Mouse (Mus musculus) stomach, embryonic 14.5 days (tissue): Measurements from ENCODE around the gene Ccdc130. TPM values are rescaled to one million over a fixed set of nuclear protein-coding genes. Genes with fewer than 3 reads are reported as not detected.

Experiments
- ATAC-seq: fragments of 200-750 bp; cut with Nextera tagmentation; 2 replicates; pipeline ENCODE4 v1.8.0; 2017; ENCODE audit warnings: low read depth, moderate TSS enrichment; ENCODE audit not compliant: insufficient number of reproducible peaks, insufficient read depth, low FRiP score
- H3K27ac ChIP-seq: fragments of 300-500 bp; sonication (generic); 2 replicates; pipeline ENCODE4 v1.5.1; 2014; ENCODE audit warnings: mild to moderate bottlenecking, low read length, moderate library complexity, mixed read lengths
- H3K27me3 ChIP-seq: fragments of 300-500 bp; sonication (generic); 2 replicates; pipeline ENCODE4 v1.6.1; 2014; ENCODE audit warnings: low read length, control low read depth, mixed read lengths; ENCODE audit not compliant: control insufficient read depth, insufficient read depth
- H3K36me3 ChIP-seq: fragments of 300-500 bp; sonication (generic); 2 replicates; pipeline ENCODE4 v1.6.1; 2014; ENCODE audit warnings: mild to moderate bottlenecking, control low read depth, low read length, moderate library complexity, mixed read lengths; ENCODE audit not compliant: control insufficient read depth, insufficient read depth
- H3K4me1 ChIP-seq: fragments of 300-500 bp; sonication (generic); 2 replicates; pipeline ENCODE4 v1.6.1; 2014; ENCODE audit warnings: low read length, control low read depth, mixed read lengths; ENCODE audit not compliant: control insufficient read depth, insufficient read depth
- H3K4me2 ChIP-seq: fragments of 300-500 bp; sonication (generic); replicated peaks from 2 replicates; pipeline ENCODE4 v1.6.1; 2014; ENCODE audit warnings: low read depth, low read length, control low read depth
- H3K4me3 ChIP-seq: fragments of 300-500 bp; sonication (generic); 2 replicates; pipeline ENCODE4 v1.5.1; 2014; ENCODE audit warnings: low read depth, low read length, control low read depth
- H3K9ac ChIP-seq: fragments of 300-500 bp; sonication (generic); replicated peaks from 2 replicates; pipeline ENCODE4 v1.6.1; 2014; ENCODE audit warnings: low read depth, mild to moderate bottlenecking, control low read depth, low read length, moderate library complexity, mixed read lengths
- H3K9me3 ChIP-seq: fragments of 300-500 bp; sonication (generic); 2 replicates; pipeline ENCODE4 v1.6.1; 2016; ENCODE audit warnings: low read depth, low read length, control low read depth; ENCODE audit not compliant: control insufficient read depth
- WGBS: fragments of 180-500 bp; shearing (Covaris S2); extraction: QIAGEN DNeasy Blood & Tissue Kit; methylation state at CpG from one replicate; pipeline ENCODE4 v1.1.7; 2014; 5-methylcytosine and 5-hydroxymethylcytosine counted together
- polyA plus RNA-seq: library from polyadenylated mRNA; unstranded; fragments of >200 nt; fragmentation: Nextera tagmentation; extraction: Ambion mirVana; gene quantifications from 2 replicates; pipeline ENCODE4 v1.2.1, GENCODE M21; 2014

Gene Ccdc130
- polyA plus RNA-seq, 1 experiment from 2014 or later, result 20.7 TPM

DNA sequence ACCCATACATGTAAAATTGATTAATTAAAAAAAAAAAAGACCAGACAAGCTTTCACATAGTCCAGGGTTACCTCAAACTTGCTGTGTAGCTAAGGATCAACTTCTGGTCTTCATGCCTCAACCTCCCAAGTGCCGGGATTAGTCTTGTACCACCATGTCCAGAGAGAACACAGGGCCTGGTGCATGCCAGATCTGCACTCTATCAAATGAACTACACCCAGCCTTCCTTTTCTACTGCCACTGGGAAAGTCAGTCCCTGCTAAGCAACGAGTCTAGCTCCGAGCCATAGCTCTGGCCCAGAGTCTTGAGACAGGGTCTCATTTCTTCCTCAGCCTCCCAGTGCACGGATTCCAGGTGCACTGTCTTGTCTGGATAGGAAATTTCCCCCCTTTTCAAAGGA is 56.9 kb downstream of the Ccdc130 start:
- Histone ChIP-seq H3K4me1 (peaks cover under 1% of the 10 kb centered on the region; the same call in 1 of the 2 replicates), H3K36me3 (peaks cover 77% of the 10 kb centered on the region), H3K9ac (no peak overlapping the region), H3K9me3 (no peaks in the 10 kb centered on the region), H3K27ac (no peak overlapping the region), H3K4me3 (no peak overlapping the region), H3K27me3 (no peaks in the 10 kb centered on the region), H3K4me2 (no peak overlapping the region)
- ATAC-seq, result no peak
- 88% methylated on average over 4 of the region's 4 CpGs for WGBS

DNA sequence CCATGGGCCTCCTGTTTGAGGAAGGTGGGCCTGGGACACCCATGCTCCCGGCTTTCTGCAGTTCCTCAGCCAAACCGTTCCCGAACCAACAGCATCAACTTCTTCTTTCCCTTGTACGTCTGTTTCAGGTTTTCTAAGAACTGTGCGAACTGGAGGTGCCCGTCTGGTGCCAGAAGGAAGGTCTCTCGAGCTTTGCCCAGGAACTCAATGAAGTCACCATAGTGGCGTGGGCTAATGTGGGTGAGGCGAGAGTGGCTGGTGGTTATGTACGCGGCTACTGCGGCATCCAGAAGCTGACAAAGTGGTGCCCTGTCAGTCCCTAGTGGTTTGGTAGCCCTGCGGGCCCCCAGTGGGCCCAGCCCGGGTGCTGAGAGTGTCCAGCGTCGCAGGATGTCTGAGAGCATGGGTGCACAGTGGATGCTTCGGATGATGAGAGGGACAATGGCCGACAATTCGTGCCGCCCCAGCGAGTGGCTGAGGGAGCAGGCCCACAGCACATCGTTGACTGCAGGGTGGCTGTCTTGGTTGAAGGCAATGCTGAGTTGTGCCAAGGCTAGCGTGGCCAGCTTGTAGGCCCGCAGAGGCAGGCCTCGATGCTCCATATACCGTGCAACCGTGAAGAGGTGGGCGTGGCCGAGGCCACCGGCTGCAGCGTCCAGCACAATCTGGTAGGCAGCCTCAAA is 58.2 kb downstream of the Ccdc130 start:
- Histone ChIP-seq H3K27me3 (no peaks in the 10 kb centered on the region), H3K36me3 (peaks cover 67% of the 10 kb centered on the region), H3K9ac (no peak overlapping the region), H3K4me1 (peaks cover 9% of the 10 kb centered on the region; the same call in 1 of the 2 replicates), H3K4me3 (no peak overlapping the region), H3K27ac (no peak overlapping the region), H3K9me3 (no peaks in the 10 kb centered on the region), H3K4me2 (no peak overlapping the region)
- 92% methylated on average over 31 of the region's 31 CpGs for WGBS
- ATAC-seq, result no peak

GRCm38 (mm10) chr8:84211202-84211601 is 59.0 kb downstream of the Ccdc130 start:
- 93% methylated on average over 3 of the region's 3 CpGs for WGBS

GRCm38 (mm10) chr8:84210167-84210791 is 59.9 kb downstream of the Ccdc130 start:
- Histone ChIP-seq H3K4me1 (peaks cover 9% of the 10 kb centered on the region; the same call in 1 of the 2 replicates), H3K9ac (no peak overlapping the region), H3K9me3 (no peaks in the 10 kb centered on the region), H3K4me2 (no peak overlapping the region), H3K27me3 (no peaks in the 10 kb centered on the region), H3K4me3 (no peak overlapping the region), H3K36me3 (peaks cover 60% of the 10 kb centered on the region), H3K27ac (no peak overlapping the region)
- peak; percentile 67 for ATAC-seq
- WGBS, result 59% methylated on average over 34 of the region's 34 CpGs

More at GRCm38 (mm10) chr8:84211202-84211601, 59.0 kb downstream of the Ccdc130 start:
- no peak overlapping the region for H3K9ac ChIP-seq
- peaks cover 9% of the 10 kb centered on the region; the same call in 1 of the 2 replicates for H3K4me1 ChIP-seq
- no peak for ATAC-seq
- H3K4me3 ChIP-seq, result no peak overlapping the region
- no peaks in the 10 kb centered on the region for H3K27me3 ChIP-seq
- no peak overlapping the region for H3K27ac ChIP-seq
- H3K9me3 ChIP-seq, result no peaks in the 10 kb centered on the region
- H3K36me3 ChIP-seq, result peaks cover 63% of the 10 kb centered on the region
- H3K4me2 ChIP-seq, result no peak overlapping the region

DNA sequence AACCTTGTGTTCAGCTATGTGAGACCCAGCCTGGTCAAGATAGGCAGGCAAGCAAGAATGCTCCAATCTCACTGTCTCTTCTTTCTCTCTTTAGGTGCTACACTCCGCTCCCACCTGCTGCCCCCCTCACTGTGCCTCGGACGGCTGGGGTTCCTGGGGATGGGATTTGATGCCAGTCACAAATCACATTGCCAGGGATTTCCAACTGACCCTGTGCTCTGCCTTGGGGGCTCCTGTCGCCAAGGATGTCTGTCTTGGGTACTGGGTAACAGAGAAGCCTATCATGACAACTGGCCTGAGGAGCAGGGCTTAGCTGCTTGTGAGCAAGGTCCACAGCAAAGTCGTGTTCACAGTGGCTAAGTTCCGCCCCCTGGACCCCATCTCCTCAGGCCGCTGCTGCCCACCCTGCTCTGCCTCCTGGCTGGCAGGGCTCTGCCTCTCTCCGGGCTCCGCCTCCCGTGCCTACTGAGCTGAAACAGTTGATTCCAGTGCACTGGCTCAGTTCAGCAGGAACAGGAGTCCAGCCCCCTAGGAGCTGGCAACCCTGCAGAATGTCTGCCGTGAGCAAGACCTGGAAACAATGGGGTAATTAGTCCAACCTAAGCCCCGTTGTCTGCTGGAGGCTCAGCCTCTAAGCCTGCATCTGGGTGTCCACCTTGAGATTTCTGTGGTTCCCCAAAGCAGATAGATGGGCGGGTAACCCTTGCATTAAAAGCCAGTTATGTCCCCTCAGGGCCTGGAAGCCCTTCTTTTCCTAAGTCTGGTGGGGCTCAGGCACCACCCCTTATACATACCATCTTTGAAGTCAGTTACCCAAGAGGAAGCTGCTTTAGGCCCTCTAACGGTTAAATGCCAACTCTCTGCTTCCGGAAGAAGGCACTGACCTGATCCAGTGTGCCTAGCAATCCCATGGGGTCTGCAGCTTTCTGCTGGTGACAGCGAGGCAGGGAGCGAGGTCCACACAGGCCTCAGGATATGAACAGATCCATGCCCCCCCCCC is 61.5 kb downstream of the Ccdc130 start:
- peaks cover 14% of the 10 kb centered on the region; the same call in 1 of the 2 replicates for H3K4me1 ChIP-seq
- H3K9me3 ChIP-seq, result no peaks in the 10 kb centered on the region
- H3K4me2 ChIP-seq, result no peak overlapping the region
- no peak overlapping the region for H3K9ac ChIP-seq
- ATAC-seq, result no peak
- H3K27ac ChIP-seq, result peak overlapping the region; percentile 55
- peaks cover 50% of the 10 kb centered on the region for H3K36me3 ChIP-seq
- WGBS, result 63% methylated on average over 17 of the region's 17 CpGs
- no peak overlapping the region for H3K4me3 ChIP-seq
- no peaks in the 10 kb centered on the region for H3K27me3 ChIP-seq

- Histone ChIP-seq H3K27me3 (no peaks in the 10 kb centered on the region), H3K9me3 (no peaks in the 10 kb centered on the region), H3K9ac (no peak overlapping the region; the same call in 1 of the 2 replicates), H3K4me1 (peaks cover 20% of the 10 kb centered on the region; the same call in 1 of the 2 replicates), H3K4me3 (no peak overlapping the region), H3K4me2 (0 out of 2 replicates have a peak overlapping the region, but pooled peaks have one; percentile 14), H3K36me3 (peaks cover 43% of the 10 kb centered on the region), H3K27ac (peak overlapping the region; percentile 55)
- 48% methylated on average over 7 of the region's 7 CpGs for WGBS
- no peak for ATAC-seq
Measured at GRCm38 (mm10) chr8:84207811-84208210, 62.4 kb downstream of the Ccdc130 start.
